ENCODE assay signal across 23 mouse cellular contexts in genomic region chr10:19126922-19127321, GRCm38 (mm10).
"Had no signal": no experiment of that assay in that cellular context is flagged by ENCODE, and none has a peak within 500 bp of the region (broad histone marks: within the 10 kb centered on the region; RNA-seq: fewer than 3 reads in every experiment).

No protein-coding gene starts in this region.

- H3K4me3 ChIP-seq: layer of hippocampus, adult 2 months; left cerebral cortex, adult 2 months; limb, embryonic 12.5 days; limb, embryonic 15.5 days; megakaryocyte, embryonic 14.5 days; neural tube, embryonic 12.5 days; neural tube, embryonic 15.5 days had no signal

- H3K36me3 ChIP-seq: limb, embryonic 12.5 days; limb, embryonic 15.5 days; neural tube, embryonic 12.5 days; neural tube, embryonic 15.5 days had no signal

- H3K4me1 ChIP-seq: limb, embryonic 12.5 days; neural tube, embryonic 12.5 days; neural tube, embryonic 15.5 days had no signal

- H3K9me3 ChIP-seq: limb, embryonic 12.5 days; limb, embryonic 15.5 days; megakaryocyte, embryonic 14.5 days; neural tube, embryonic 12.5 days; neural tube, embryonic 15.5 days had no signal

- DNase-seq: kidney, adult 2 months; kidney, postnatal 25 days; layer of hippocampus, adult 9-11 months; left cerebral cortex, postnatal 4 days; liver, postnatal 0 days; midbrain, embryonic 14.5 days; right cerebral cortex, adult 18-20 months; right cerebral cortex, postnatal 14 days; right cerebral cortex, postnatal 4 days; thymus, adult 18-20 months; thymus, postnatal 36 days had no signal

- ATAC-seq: intestine, postnatal 0 days; liver, postnatal 0 days had no signal

- H3K27me3 ChIP-seq: limb, embryonic 12.5 days; limb, embryonic 15.5 days; megakaryocyte, embryonic 14.5 days; neural tube, embryonic 12.5 days; neural tube, embryonic 15.5 days had no signal

- H3K9ac ChIP-seq: limb, embryonic 12.5 days; limb, embryonic 15.5 days; liver, embryonic 14.5 days; liver, postnatal 0 days; neural tube, embryonic 12.5 days; neural tube, embryonic 15.5 days had no signal

- H3K27ac ChIP-seq: kidney, postnatal 0 days; layer of hippocampus, adult 2 months; left cerebral cortex, adult 2 months; limb, embryonic 12.5 days; limb, embryonic 15.5 days; liver, embryonic 14.5 days; neural tube, embryonic 12.5 days; neural tube, embryonic 15.5 days had no signal

- H3K4me2 ChIP-seq: limb, embryonic 12.5 days; limb, embryonic 15.5 days; liver, embryonic 11.5 days; midbrain, embryonic 11.5 days; neural tube, embryonic 12.5 days; neural tube, embryonic 15.5 days had no signal
